Mouse (Mus musculus) embryo, embryonic 11.5 days (tissue): Measurements from ENCODE around the gene Ube2ql1.

ENCODE experiments used
- DNase-seq: peaks from one replicate; pipeline ENCODE4 v3.0.0-alpha.2; 2012; ENCODE audit warnings: low read depth, low spot score

The Ube2ql1 gene

GRCm38 (mm10) chr13:69739759-69740135, at the start of gene Ube2ql1:
TSS of gene Ube2ql1 (minus strand) at chr13:69739889.
- peak; percentile 77 for DNase-seq

DNA sequence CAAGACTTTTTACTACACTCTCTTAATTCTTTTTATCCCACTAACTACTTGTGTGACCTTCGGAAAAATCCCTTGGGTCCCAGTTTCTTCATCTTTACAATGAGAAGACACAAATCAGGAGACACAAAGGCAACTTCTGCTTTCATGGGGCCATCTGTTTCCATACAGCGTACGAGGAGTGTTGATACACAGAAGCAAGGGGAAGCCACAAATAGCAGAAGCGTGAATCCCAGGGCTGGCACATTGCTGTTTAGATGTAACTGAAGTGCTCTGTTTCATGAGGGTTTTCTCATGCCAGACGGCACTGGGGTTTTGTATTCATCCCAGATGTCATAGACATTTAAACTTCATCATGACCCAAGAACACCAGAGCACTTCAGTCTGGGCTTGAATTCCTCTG, 49.0 kb upstream of the Ube2ql1 start:
- no peak for DNase-seq

- DNase-seq = no peak
Observed at GRCm38 (mm10) chr13:69778221-69778620, 38.5 kb upstream of the Ube2ql1 start.

- no peak for DNase-seq
Observed at GRCm38 (mm10) chr13:69772358-69772757, 32.7 kb upstream of the Ube2ql1 start.

DNA sequence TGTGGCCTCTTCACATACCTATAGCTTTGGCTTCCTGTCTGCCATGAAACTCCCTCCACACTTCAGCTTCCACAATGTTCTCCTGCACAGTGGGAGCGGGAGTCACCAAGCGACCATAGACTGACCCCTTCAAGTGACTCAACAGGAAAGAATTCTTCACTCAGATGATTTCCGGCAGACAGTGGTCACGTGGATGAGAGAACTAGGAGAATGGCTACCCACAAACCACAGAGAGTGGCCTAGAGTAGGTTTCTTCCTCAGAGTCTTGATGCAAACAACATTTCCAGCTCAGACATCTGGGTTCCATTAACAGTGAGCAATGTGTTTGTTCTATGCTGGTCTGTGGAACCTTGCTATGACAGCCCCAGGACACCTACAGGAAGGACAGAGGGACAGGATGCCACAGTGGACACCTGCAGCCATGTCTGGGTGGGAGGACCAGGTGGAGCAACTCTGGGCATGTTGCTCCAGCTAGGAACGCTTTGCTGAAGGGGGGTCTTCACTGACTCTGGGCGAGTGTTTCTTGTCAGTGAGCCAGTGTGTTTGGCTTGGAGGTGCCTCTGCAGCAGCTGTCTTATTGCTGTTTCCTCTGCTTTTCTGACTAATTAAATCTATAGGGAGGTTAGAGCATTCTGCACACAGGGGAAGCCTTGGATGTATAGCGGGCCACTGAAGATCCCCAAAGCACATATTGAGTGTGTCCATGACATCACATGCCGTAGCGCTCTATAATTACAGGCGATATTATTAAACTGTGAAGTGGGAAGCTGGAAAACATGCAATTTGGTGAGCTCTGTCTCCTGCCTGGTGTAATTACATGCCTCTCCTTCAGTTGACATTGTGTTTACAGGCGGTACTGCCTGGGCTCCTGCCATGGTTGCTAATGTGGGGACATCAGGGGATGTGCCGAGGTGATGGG, 31.1 kb upstream of the Ube2ql1 start:
- DNase-seq = no peak

GRCm38 (mm10) chr13:69768152-69768551, 28.5 kb upstream of the Ube2ql1 start:
- no peak for DNase-seq

GRCm38 (mm10) chr13:69764646-69765045, 25.0 kb upstream of the Ube2ql1 start:
- no peak for DNase-seq

GRCm38 (mm10) chr13:69761393-69761792, 21.7 kb upstream of the Ube2ql1 start:
- DNase-seq = no peak

DNA sequence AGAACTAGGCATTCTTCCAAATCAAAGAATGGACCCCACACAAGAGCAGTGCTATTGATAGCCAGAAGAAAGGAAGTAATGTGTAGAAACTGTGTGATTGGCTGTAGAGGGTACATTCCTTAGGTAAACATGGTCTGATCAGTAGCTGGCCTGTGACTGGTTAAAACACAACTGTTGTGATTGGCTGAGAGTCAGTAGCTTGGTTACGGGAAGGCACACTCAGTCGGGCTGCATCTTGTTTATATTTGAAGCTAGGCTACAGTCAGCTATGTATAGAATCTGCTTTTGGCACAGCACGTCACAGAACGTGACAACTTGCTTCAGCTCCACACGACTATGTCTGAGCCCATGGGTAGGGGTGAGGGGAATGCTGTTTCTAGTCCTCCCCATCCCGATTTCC, 19.3 kb upstream of the Ube2ql1 start:
- no peak for DNase-seq

GRCm38 (mm10) chr13:69752875-69753274, 13.2 kb upstream of the Ube2ql1 start:
- DNase-seq = no peak

GRCm38 (mm10) chr13:69751510-69751909, 11.8 kb upstream of the Ube2ql1 start:
- DNase-seq = no peak

- DNase-seq = no peak
Observed at GRCm38 (mm10) chr13:69748756-69749155, 9.1 kb upstream of the Ube2ql1 start.

DNA sequence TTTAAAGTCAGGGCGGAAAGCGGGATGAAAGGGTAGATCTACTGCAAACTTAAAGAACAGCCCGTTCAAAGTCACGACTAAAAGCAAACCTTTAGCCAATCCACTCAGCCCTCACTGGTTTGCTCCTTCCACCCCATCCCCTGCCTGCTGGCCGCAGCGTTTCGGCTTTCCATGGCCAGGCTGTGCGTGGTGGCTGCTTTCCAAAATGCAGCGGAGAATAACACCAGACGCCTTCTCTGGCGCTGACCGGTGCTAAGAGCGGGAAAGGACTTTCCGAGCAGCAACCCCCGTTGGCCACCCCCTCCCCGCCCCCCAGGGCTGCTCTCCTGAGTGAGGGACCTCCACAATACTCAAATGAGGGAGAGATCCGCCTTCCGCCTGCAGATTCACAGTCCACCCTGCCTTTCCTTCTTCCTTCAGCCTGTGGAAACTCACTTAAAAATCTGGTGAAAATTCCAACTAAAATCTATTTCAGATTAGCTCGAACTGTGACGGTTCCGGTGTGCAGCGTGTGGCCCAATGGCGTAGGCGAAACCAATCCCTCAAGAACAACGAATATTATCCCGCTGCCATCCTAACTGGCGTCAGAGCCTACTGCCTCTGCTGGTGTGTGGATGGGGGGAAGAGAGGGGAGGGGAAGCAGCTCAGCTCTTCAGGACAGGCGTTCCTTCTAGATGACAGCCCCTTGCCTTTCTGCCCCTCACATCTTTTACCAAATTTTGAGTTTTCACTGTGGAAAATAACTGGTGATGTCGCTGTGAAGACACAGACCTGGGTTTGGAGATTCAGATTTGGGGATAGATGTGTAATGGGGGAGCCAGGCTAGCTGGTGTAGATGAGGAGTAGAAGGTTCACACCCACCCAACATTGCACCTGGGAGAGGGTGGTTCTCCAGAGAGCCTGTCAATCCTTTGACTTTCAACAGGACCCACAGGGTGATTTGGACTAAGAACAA, 919 bp upstream of the Ube2ql1 start:
- DNase-seq = no peak

GRCm38 (mm10) chr13:69739091-69739758, 464 bp downstream of the Ube2ql1 start:
- DNase-seq = peak; percentile 22

DNA sequence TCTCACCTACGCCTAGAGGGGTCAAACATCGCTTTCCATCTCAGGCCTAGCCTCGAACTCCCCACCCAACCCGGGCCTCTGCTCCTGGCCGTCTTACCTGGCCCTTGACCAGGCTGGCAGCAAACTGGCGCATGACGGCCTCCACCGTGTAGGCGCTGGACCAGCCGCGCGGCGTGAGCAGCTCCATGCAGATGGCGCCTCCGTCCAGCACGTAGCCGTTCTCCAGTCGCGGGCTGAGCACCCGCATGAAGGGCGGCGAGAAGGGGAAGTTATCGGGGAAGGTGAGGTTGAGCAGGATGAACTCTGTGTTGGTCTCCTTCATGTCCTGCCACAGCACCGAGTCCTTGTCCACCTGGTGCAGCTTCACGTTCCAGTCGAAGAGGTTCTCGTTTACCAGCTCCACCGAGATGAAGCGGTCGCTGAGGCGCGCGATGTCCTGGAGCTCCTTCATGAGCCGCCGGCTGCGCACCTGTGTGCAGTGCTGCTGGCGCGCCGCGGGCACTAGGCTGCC, 1.2 kb downstream of the Ube2ql1 start:
- DNase-seq = peak; percentile 23

- DNase-seq = no peak
Observed at GRCm38 (mm10) chr13:69737444-69738185, 2.1 kb downstream of the Ube2ql1 start.

DNA sequence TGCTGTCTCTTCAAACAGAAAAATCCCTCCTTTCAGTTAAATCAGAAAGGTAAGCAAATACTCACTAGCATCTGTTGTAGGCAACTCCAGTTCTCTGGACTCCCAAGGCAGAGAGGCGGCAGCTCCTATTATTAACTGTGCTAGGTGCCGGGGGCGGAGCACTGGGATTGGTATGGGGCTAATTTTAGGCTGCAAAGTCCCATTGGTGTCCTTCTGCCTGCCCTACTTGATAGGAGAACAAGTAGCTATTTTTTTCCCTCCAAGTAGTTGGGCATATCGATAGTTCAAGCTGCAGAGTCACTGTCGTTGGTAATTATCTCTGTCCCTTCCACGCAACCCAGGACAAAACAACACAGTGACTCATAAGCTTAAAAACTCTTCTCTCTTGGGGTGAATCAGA, 7.1 kb downstream of the Ube2ql1 start:
- no peak for DNase-seq

GRCm38 (mm10) chr13:69725376-69725775, 14.3 kb downstream of the Ube2ql1 start:
- no peak for DNase-seq

- DNase-seq = no peak
Observed at GRCm38 (mm10) chr13:69721141-69721540, 18.5 kb downstream of the Ube2ql1 start.

DNA sequence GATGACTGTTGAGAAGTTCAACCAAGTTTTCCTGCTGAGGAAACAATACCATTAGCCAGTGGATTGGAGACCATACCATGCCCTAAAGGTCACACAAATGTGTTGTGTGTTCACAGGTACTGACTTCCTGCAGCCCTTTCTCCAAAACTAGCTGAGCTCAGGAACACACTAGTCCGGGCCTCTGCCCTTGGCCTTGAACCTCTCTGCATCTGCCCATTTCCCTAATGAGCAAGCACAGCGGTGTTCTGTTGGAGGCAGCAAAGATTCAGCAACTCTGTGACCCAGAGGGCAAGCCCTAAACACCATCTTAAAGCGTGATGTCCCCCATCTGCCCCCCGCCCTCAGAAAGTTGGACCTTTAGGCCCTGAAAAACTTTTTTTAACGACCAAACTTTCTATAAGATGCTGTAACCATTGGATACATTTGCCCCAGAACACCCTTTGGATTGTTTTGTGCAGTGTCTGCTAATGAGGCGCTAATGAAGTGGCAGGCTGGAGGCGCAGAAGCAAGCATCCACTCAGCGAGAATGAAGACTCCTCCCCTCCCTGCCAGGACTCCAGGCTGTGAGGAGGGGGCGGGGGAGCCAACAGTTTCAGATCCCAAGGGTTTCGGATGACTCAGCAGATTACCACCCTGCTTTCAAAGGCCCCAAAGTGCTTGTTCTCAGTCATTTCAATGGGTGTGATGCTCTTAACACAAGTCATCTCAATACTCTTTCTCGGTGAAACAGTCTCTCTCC, 21.7 kb downstream of the Ube2ql1 start:
- DNase-seq = no peak
